Mouse (Mus musculus): Measurements from ENCODE around the gene Klhdc10.

DNA sequence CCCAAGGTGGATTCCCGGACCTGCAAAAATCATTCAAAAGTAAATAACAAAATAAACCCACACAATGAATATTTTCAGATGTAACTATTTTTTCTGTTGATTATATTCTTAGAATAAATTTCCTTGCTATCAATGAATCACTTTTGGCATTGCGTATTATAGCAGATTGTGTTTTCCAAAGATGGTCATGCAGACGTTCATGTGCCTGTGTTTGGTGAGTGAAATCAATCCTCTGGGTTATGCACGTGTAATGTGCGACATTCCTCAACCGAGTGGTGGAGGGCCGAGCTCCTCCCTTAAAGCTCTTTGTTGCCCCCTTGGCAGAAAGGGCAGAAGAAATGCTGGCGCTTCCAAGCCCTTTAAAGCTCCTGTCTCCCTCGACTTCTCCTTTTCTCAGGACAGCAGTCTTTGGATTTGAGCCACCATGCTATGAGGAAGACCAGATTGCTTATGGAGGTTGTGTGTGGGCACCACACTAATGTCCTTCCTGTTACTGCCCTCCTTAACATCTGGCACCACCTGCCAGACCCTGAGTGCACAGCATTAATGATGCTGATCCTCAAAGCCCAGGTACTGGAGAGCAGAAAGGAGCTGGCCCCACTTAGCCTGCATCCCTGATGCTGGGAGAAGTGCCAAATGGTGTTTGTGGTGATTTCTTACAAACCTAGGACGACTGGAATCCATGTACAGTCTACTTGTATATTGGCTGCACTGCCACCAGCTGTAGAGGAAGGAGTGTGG, 74.5 kb downstream of the Klhdc10 start:
- TF ChIP-seq GATA1 (IDR thresholded peaks at IDR 0.05; ENCODE audit: borderline replicate concordance, low read length) (no peak), FLI1 (IDR thresholded peaks at IDR 0.05; ENCODE audit: low read length) (no peak)
